Mouse (Mus musculus): ENCODE data around the gene Dlx5. TPM values are rescaled to one million over a fixed set of nuclear protein-coding genes. Genes with fewer than 3 reads are reported as not detected.

The Dlx5 gene
- 15.9 TPM for polyA plus RNA-seq (2021)

GRCm38 (mm10) chr6:6881638-6882190 is at the start of gene Dlx5:
Gene Dlx5 (minus strand): TSS chr6:6882085.
- CTCF ChIA-PET = no interaction called here
- no peak for TF ChIP-seq CTCF (IDR thresholded peaks at IDR 0.05)
- peaks cover under 1% of the 10 kb centered on the region for H3K27me3 ChIP-seq
- POLR2A ChIA-PET = interaction anchor here (0.6 to 1.6 kb wide), 5 partner anchors 304 to 769 kb away, joined by 3 to 4 read pairs (median 3); no protein-coding TSS in a partner anchor
- DNase-seq (ENCODE audit: low read depth, low spot score) = no peak
- ATAC-seq = peak; percentile 75
- in situ Hi-C loops (cut with MboI; ENCODE audit: low pct_unique_long_range_greater_than_20kb) = loop anchor here (5.0 to 10.0 kb wide), 6 partner anchors 304 to 869 kb away; partner anchors contain the start of genes Sem1 and Slc25a13

- CTCF ChIA-PET = interaction anchor here (1.2 to 1.3 kb wide), 2 partner anchors 16 to 34 kb away, joined by 3 read pairs; no protein-coding TSS in a partner anchor
- POLR2A ChIA-PET = no interaction called here
- peaks cover 30% of the 10 kb centered on the region for H3K27me3 ChIP-seq
- no peak for ATAC-seq
- in situ Hi-C loops (cut with MboI; ENCODE audit: low pct_unique_long_range_greater_than_20kb) = no loop called here
- no peak for DNase-seq (ENCODE audit: low read depth, low spot score)
- no peak for TF ChIP-seq CTCF (IDR thresholded peaks at IDR 0.05)
These were observed 49.6 kb upstream of the Dlx5 start for GRCm38 (mm10) chr6:6931507-6931906.

GRCm38 (mm10) chr6:6930831-6931230 is 48.9 kb upstream of the Dlx5 start:
- CTCF ChIA-PET = interaction anchor here (1.3 kb wide), 1 partner anchor 17 kb away, joined by 3 read pairs; no protein-coding TSS in a partner anchor
- DNase-seq (ENCODE audit: low read depth, low spot score) (no peak), ATAC-seq (no peak)
- POLR2A ChIA-PET = no interaction called here
- in situ Hi-C loops (cut with MboI; ENCODE audit: low pct_unique_long_range_greater_than_20kb) = no loop called here
- no peak for TF ChIP-seq CTCF (IDR thresholded peaks at IDR 0.05)
- peaks cover 33% of the 10 kb centered on the region for H3K27me3 ChIP-seq

- ChIA-PET POLR2A (no interaction called here), CTCF (no interaction called here)
- in situ Hi-C loops (cut with MboI; ENCODE audit: low pct_unique_long_range_greater_than_20kb) = no loop called here
- DNase-seq (ENCODE audit: low read depth, low spot score) = no peak
- ATAC-seq = no peak
- no peak for TF ChIP-seq CTCF (IDR thresholded peaks at IDR 0.05)
- H3K27me3 ChIP-seq = peaks cover 38% of the 10 kb centered on the region
These were observed 43.4 kb upstream of the Dlx5 start for GRCm38 (mm10) chr6:6925264-6925663.

GRCm38 (mm10) chr6:6917334-6917733 is 35.4 kb upstream of the Dlx5 start:
- TF ChIP-seq CTCF (IDR thresholded peaks at IDR 0.05) = no peak
- ATAC-seq (no peak), DNase-seq (ENCODE audit: low read depth, low spot score) (no peak)
- H3K27me3 ChIP-seq = peaks cover 10% of the 10 kb centered on the region
- CTCF ChIA-PET = no interaction called here
- POLR2A ChIA-PET = interaction anchor here (0.7 kb wide), 1 partner anchor 1978 kb away, joined by 4 read pairs; no protein-coding TSS in a partner anchor
- in situ Hi-C loops (cut with MboI; ENCODE audit: low pct_unique_long_range_greater_than_20kb) = no loop called here

GRCm38 (mm10) chr6:6915526-6915915 is 33.6 kb upstream of the Dlx5 start:
- peak; percentile 15 for TF ChIP-seq CTCF (IDR thresholded peaks at IDR 0.05)
- no peak for ATAC-seq
- H3K27me3 ChIP-seq = peaks cover 4% of the 10 kb centered on the region
- in situ Hi-C loops (cut with MboI; ENCODE audit: low pct_unique_long_range_greater_than_20kb) = no loop called here
- ChIA-PET POLR2A (interaction anchor here (0.5 kb wide), 1 partner anchor 699 kb away, joined by 8 read pairs; no protein-coding TSS in a partner anchor), CTCF (interaction anchor here (1.1 kb wide), 1 partner anchor 13 kb away, joined by 5 read pairs; no protein-coding TSS in a partner anchor)
- no peak for DNase-seq (ENCODE audit: low read depth, low spot score)

- peaks cover 4% of the 10 kb centered on the region for H3K27me3 ChIP-seq
- TF ChIP-seq CTCF (IDR thresholded peaks at IDR 0.05) = peak; percentile 67
- no peak for DNase-seq (ENCODE audit: low read depth, low spot score)
- CTCF ChIA-PET = interaction anchor here (1.0 to 1.4 kb wide), 4 partner anchors 13 to 30 kb away, joined by 3 to 5 read pairs (median 4); no protein-coding TSS in a partner anchor
- peak; percentile 73 for ATAC-seq
- POLR2A ChIA-PET = no interaction called here
- in situ Hi-C loops (cut with MboI; ENCODE audit: low pct_unique_long_range_greater_than_20kb) = no loop called here
These were observed 33.1 kb upstream of the Dlx5 start for GRCm38 (mm10) chr6:6914849-6915525.

GRCm38 (mm10) chr6:6914304-6914703 is 32.4 kb upstream of the Dlx5 start:
- H3K27me3 ChIP-seq = peaks cover 4% of the 10 kb centered on the region
- ChIA-PET POLR2A (interaction anchor here (0.7 kb wide), 1 partner anchor 9 kb away, joined by 3 read pairs; no protein-coding TSS in a partner anchor), CTCF (interaction anchor here (1.0 to 1.4 kb wide), 3 partner anchors 19 to 30 kb away, joined by 3 to 4 read pairs (median 3); no protein-coding TSS in a partner anchor)
- DNase-seq (ENCODE audit: low read depth, low spot score) = no peak
- no peak for ATAC-seq
- in situ Hi-C loops (cut with MboI; ENCODE audit: low pct_unique_long_range_greater_than_20kb) = no loop called here
- no peak for TF ChIP-seq CTCF (IDR thresholded peaks at IDR 0.05)

DNA sequence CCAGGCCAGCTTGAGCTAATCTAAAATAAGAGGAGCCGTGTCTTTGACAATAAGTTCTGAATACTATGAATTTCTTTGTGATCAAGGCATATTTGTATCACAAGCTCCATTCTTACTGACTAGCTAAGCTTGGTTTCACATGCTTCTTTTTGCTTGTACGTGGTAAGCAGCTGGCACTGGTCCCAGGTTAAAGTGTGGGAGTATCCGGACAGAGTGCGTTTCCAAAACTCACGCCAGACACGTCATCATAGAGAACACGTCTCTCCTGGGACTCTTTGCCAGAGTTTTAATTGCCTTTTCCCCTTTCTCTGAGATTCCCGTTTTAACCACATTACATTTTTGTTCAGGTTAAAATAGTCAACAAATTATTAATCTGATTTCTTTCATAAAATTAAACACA is 27.7 kb upstream of the Dlx5 start:
- in situ Hi-C loops (cut with MboI; ENCODE audit: low pct_unique_long_range_greater_than_20kb) = loop anchor here (10.0 kb wide), 1 partner anchor 1045 kb away; no protein-coding TSS in a partner anchor
- POLR2A ChIA-PET = no interaction called here
- TF ChIP-seq CTCF (IDR thresholded peaks at IDR 0.05) = no peak
- peaks cover 4% of the 10 kb centered on the region for H3K27me3 ChIP-seq
- DNase-seq (ENCODE audit: low read depth, low spot score) = peak; percentile 13
- no peak for ATAC-seq
- CTCF ChIA-PET = no interaction called here

- ChIA-PET CTCF (no interaction called here), POLR2A (no interaction called here)
- no peak for DNase-seq (ENCODE audit: low read depth, low spot score)
- no peak for ATAC-seq
- peaks cover 23% of the 10 kb centered on the region for H3K27me3 ChIP-seq
- TF ChIP-seq CTCF (IDR thresholded peaks at IDR 0.05) = no peak
- in situ Hi-C loops (cut with MboI; ENCODE audit: low pct_unique_long_range_greater_than_20kb) = no loop called here
These were observed 8.2 kb upstream of the Dlx5 start for GRCm38 (mm10) chr6:6890047-6890446.

- H3K27me3 ChIP-seq = peaks cover 16% of the 10 kb centered on the region
- ATAC-seq (no peak), DNase-seq (ENCODE audit: low read depth, low spot score) (no peak)
- POLR2A ChIA-PET = no interaction called here
- CTCF ChIA-PET = interaction anchor here (1.9 kb wide), 1 partner anchor 749 kb away, joined by 5 read pairs; no protein-coding TSS in a partner anchor
- in situ Hi-C loops (cut with MboI; ENCODE audit: low pct_unique_long_range_greater_than_20kb) = loop anchor here (10.0 kb wide), 2 partner anchors 511 to 781 kb away; no protein-coding TSS in a partner anchor
- no peak for TF ChIP-seq CTCF (IDR thresholded peaks at IDR 0.05)
These were observed 4.3 kb upstream of the Dlx5 start for GRCm38 (mm10) chr6:6886225-6886624.

Measured in Patski (cell line).